Mouse (Mus musculus) MN1 (cell line): Measurements from ENCODE around the gene Ylpm1.

Experiments used
- DNase-seq: peaks from one replicate; pipeline ENCODE4 v3.0.0-alpha.2; 2016; ENCODE audit warnings: low spot score

Ylpm1 gene

DNA sequence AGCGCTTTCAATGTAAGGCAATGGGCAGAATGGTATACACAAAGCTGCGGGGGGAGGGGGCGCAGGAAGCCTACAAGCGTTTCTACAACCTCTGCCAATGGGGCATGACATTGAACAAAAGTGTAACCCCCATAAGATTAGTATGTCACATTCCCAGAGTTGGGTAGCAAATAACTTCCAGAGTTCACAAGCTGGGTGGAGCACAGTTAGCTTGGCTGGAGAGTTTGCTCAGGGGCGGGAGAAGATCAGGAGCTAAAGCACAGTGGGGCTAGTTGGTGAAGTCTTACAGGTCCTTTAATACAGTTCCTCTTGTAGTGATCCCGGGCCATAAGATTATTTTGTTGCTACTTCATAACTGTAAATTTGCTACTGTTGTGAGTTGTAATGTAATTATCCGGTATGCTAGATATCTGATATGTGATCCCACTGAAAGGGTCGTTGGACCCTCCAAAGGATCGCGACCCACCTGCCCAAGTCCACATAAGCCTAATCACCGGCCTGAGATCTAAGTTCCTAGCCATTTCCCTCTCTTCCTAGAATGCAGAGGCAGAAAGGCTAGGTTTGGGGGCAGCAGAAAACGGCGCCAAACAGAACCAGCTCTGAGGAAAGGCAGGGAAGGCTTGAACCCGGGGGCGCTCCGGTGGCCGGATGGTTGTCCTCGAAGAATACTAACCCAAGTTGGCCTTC lies 114.0 kb downstream of the Ylpm1 start:
- DNase-seq, result no peak

GRCm38 (mm10) chr12:85110698-85111592 lies 114.8 kb downstream of the Ylpm1 start, which contains the start of the genes Prox2 and Dlst:
TSS of gene Prox2 (minus strand) at chr12:85110759.
TSS of gene Dlst (plus strand) at chr12:85110833.
- peak; percentile 93 for DNase-seq

DNA sequence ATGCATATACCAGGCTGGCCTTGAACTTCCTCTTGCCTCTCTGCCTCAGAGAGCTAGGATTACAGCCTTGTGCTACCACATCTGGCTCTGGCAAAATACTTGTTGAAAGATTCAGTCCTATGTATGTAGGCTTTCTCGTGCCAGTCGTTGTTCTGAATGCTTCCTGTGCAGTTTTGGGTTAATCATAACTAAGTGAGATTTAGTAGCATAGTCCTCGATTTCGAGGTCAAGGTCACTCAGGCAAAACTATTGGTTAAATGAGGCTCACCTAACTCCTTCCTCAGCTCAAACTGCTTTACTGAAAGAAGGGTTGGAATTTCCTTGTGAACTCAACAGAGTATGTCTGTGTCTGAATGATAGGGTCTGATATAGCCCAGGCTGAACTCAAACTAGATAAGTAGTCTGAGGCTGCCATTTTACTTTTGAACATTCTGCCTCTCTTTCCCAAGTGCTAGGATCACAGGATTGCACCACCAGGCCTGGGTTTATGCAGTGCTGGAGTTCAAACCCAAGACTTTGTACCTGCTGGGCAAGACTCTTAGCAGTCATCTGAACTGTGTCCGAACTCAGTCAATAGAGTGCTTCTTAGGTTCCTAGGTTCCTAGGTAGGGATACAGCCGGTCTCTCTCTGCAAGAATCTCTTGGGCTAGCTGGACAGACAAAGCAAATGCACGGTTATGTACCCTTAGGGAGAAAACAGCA lies 116.6 kb downstream of the Ylpm1 start:
- DNase-seq, result no peak

DNA sequence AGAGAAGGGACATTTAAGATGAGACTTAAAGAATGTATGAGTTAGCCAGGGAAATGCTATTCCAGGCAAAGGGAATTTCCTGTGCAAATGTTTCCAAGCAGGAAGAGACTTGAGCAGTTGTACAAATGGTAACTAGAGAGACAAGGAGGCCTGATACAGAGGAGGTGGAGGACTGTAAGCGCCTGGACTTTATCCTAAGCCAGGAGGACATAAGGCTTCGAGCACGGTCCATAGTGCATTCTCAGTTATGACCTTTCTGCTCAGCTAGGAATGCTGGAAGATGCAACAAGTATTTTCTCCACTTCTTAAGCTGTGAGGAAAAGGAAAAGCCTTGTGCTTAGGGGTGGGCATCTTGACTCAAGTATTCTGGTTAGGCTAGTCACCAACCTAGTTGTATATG lies 117.2 kb downstream of the Ylpm1 start:
- DNase-seq, result no peak

DNA sequence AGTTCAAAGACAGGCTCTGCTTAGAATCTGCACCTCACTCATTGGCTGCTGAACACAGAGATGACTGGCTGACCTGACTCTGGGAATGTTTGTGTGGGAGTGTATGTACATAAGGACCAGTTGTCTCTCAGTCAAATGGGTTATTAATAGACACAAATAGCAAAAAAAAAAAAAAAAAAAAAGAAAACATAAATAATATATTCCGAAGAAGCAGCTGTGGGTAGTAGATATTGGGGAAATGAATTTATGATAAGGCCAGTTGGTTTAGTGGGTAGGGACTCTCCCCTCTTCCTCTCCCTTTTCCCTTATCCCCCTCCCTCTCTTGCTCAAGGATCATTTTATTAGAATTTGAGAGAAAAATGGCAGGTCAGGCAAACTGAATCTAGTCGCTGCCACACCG lies 117.8 kb downstream of the Ylpm1 start:
- no peak for DNase-seq

GRCm38 (mm10) chr12:85115678-85116077 lies 119.6 kb downstream of the Ylpm1 start:
- no peak for DNase-seq
